Mouse (Mus musculus) liver, adult 2 months (tissue): ENCODE results near the gene Pnmal2.

Experiments
- CTCF ChIP-seq: fragments of 200-500 bp; IDR thresholded peaks from 2 replicates; pipeline ENCODE4 v1.5.1; 2011; ENCODE audit warnings: low read depth, low read length, control low read depth
- POLR2A ChIP-seq: fragments of 200-500 bp; IDR thresholded peaks from 2 replicates; pipeline ENCODE4 v1.6.1; 2011; ENCODE audit warnings: low read length, control low read depth; ENCODE audit not compliant: insufficient read depth; ENCODE audit errors: extremely low read depth

DNA sequence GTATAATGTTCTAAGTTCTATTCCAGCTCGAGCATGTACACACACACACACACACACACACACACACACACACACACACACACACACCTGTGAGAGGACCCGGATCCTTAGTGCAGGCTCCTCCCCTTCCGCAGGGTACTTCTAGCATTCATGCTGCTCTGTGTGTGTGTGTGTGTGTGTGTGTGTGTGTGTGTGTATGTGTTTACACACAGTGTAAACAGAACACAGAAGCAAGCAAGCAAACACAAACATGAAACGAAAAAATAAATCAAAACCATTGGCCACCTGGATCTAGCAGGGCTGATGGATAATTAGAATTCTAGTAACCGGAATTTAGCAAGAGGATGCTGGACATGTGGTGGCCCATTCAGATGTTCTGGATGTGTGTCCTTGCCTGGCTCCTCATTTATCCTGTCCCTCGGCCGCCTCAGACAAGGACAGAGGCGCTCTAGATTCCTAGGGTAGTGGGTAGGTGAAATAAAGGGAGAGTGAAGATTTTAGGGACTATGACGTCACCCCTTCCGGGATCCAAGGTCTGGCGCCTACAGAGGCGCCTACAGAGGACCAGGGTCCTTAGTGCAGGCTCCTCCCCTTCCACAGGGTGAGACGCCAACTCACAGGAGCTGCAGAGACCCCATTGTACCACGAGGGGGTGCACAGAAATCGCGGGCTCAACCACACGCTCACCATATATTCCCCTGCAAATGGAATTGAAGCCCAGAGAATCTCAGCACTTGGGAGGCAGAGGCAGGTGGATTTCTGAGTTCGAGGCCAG lies 6.6 kb downstream of the Pnmal2 start:
- TF ChIP-seq CTCF (peak; percentile 87), POLR2A (no peak)
